24 mouse cellular contexts compared by ENCODE assay signal in genomic region chr15:51176466-51176865, GRCm38 (mm10).
DNase-seq lines count a peak whose midpoint lies in the region; ATAC-seq and TF ChIP-seq lines count a peak whose summit lies in the region.
"Had no signal": no experiment of that assay in that cellular context is flagged by ENCODE, and none has a peak within 500 bp of the region (broad histone marks: within the 10 kb centered on the region; RNA-seq: fewer than 3 reads in every experiment).

No protein-coding gene starts in this region.

- H3K9ac ChIP-seq in embryonic facial prominence, embryonic 14.5 days (ENCODE audit: low read depth, low read length), result no peak overlapping the region
- H3K9ac ChIP-seq in hindbrain, embryonic 14.5 days, result no peak overlapping the region
- H3K9ac ChIP-seq in hindbrain, embryonic 13.5 days, result no peak overlapping the region
- H3K9ac ChIP-seq: heart, embryonic 13.5 days; hindbrain, embryonic 12.5 days; limb, embryonic 13.5 days; liver, embryonic 12.5 days; midbrain, embryonic 12.5 days had no signal

- TF ChIP-seq POLR2A in kidney, adult 2 months (IDR thresholded peaks at IDR 0.05; ENCODE audit: low read depth, low read length), result no peak

- WGBS in embryonic facial prominence, embryonic 14.5 days, result 28% methylated on average over 2 of the region's 2 CpGs
- WGBS in embryonic facial prominence, embryonic 10.5 days, result 56% methylated on average over 2 of the region's 2 CpGs
- WGBS in hindbrain, embryonic 14.5 days, result 61% methylated on average over 2 of the region's 2 CpGs
- whole genome bisulfite sequencing in hindbrain, embryonic 13.5 days, result 68% methylated on average over 2 of the region's 2 CpGs
- 41% methylated on average over 2 of the region's 2 CpGs for WGBS in kidney, adult 2 months

- no peak for ATAC-seq in embryonic facial prominence, embryonic 14.5 days (ENCODE audit: low read depth)
- ATAC-seq in hindbrain, embryonic 14.5 days (ENCODE audit: low FRiP score), result 0 out of 2 replicates have a peak, but pooled peaks have one; percentile 27
- no peak for ATAC-seq in hindbrain, embryonic 13.5 days (ENCODE audit: low FRiP score)
- ATAC-seq: CD4-positive, CD25-positive, alpha-beta regulatory T cell, adult 4 months; inflammation-experienced regulatory T-cells, adult 6 months; liver, embryonic 12.5 days had no signal

- H3K36me3 ChIP-seq in embryonic facial prominence, embryonic 14.5 days (ENCODE audit: control insufficient read depth, insufficient read depth, low read length), result no peaks in the 10 kb centered on the region
- H3K36me3 ChIP-seq in embryonic facial prominence, embryonic 10.5 days (replicated peaks), result no peaks in the 10 kb centered on the region
- H3K36me3 ChIP-seq in hindbrain, embryonic 14.5 days (replicated peaks; ENCODE audit: control insufficient read depth, insufficient read depth), result no peaks in the 10 kb centered on the region
- H3K36me3 ChIP-seq in hindbrain, embryonic 13.5 days, result no peaks in the 10 kb centered on the region
- no peaks in the 10 kb centered on the region for H3K36me3 ChIP-seq in kidney, adult 2 months (ENCODE audit: control insufficient read depth, insufficient read depth, low read length)
- H3K36me3 ChIP-seq: forebrain, embryonic 10.5 days; heart, embryonic 13.5 days; hindbrain, embryonic 12.5 days; limb, embryonic 13.5 days; liver, embryonic 12.5 days; midbrain, embryonic 12.5 days had no signal

- DNase-seq in embryonic facial prominence, embryonic 14.5 days (ENCODE audit: low spot score), result peak; percentile 20
- DNase-seq in embryonic facial prominence, embryonic 10.5 days (ENCODE audit: low spot score), result no peak
- no peak for DNase-seq in hindbrain, embryonic 14.5 days (ENCODE audit: low spot score)
- DNase-seq in gastrocnemius, adult 18-20 months (ENCODE audit: low spot score), result peak; percentile 18
- peak; percentile 58 for DNase-seq in gastrocnemius, postnatal 25 days
- no peak for DNase-seq in kidney, adult 2 months
- DNase-seq: adrenal gland, adult 8-10 months; cerebellum, adult 18-20 months; heart, postnatal 14 days; kidney, adult 18-20 months; lung, adult 18-20 months; lung, postnatal 10 days; thymus, adult 2 months had no signal

- no peaks in the 10 kb centered on the region for H3K4me1 ChIP-seq in embryonic facial prominence, embryonic 14.5 days (ENCODE audit: control insufficient read depth, insufficient read depth, low read length)
- H3K4me1 ChIP-seq in embryonic facial prominence, embryonic 10.5 days, result no peaks in the 10 kb centered on the region
- H3K4me1 ChIP-seq in hindbrain, embryonic 14.5 days (replicated peaks; ENCODE audit: control insufficient read depth, insufficient read depth, low read length), result no peaks in the 10 kb centered on the region
- no peaks in the 10 kb centered on the region for H3K4me1 ChIP-seq in hindbrain, embryonic 13.5 days (replicated peaks)
- H3K4me1 ChIP-seq in kidney, adult 2 months (ENCODE audit: control insufficient read depth, insufficient read depth, low read length), result no peaks in the 10 kb centered on the region
- H3K4me1 ChIP-seq: forebrain, embryonic 10.5 days; heart, embryonic 13.5 days; hindbrain, embryonic 12.5 days; limb, embryonic 13.5 days; liver, embryonic 12.5 days; midbrain, embryonic 12.5 days had no signal

- H3K9me3 ChIP-seq in embryonic facial prominence, embryonic 14.5 days (ENCODE audit: control insufficient read depth, low read length), result no peaks in the 10 kb centered on the region
- no peaks in the 10 kb centered on the region for H3K9me3 ChIP-seq in embryonic facial prominence, embryonic 10.5 days
- no peaks in the 10 kb centered on the region for H3K9me3 ChIP-seq in hindbrain, embryonic 14.5 days (ENCODE audit: control insufficient read depth, low read length)
- H3K9me3 ChIP-seq in hindbrain, embryonic 13.5 days, result no peaks in the 10 kb centered on the region
- H3K9me3 ChIP-seq: forebrain, embryonic 10.5 days; heart, embryonic 13.5 days; hindbrain, embryonic 12.5 days; limb, embryonic 13.5 days; liver, embryonic 12.5 days; midbrain, embryonic 12.5 days had no signal

- no peak for TF ChIP-seq CTCF in kidney, adult 2 months (conservative IDR thresholded peaks at IDR 0.05; ENCODE audit: insufficient read depth, insufficient read length, low read depth, low read length)

- H3K27ac ChIP-seq in embryonic facial prominence, embryonic 14.5 days (replicated peaks; ENCODE audit: low read depth, low read length), result no peak overlapping the region
- H3K27ac ChIP-seq in embryonic facial prominence, embryonic 10.5 days (replicated peaks), result no peak overlapping the region
- no peak overlapping the region for H3K27ac ChIP-seq in hindbrain, embryonic 14.5 days
- H3K27ac ChIP-seq in hindbrain, embryonic 13.5 days, result no peak overlapping the region
- no peak overlapping the region for H3K27ac ChIP-seq in kidney, adult 2 months (ENCODE audit: insufficient read depth, low read depth, low read length)
- H3K27ac ChIP-seq: forebrain, embryonic 10.5 days; heart, embryonic 13.5 days; hindbrain, embryonic 12.5 days; kidney, postnatal 0 days; limb, embryonic 13.5 days; liver, embryonic 12.5 days; midbrain, embryonic 12.5 days; stomach, postnatal 0 days had no signal

- no peak overlapping the region for H3K4me3 ChIP-seq in embryonic facial prominence, embryonic 14.5 days (ENCODE audit: low read depth, low read length)
- no peak overlapping the region for H3K4me3 ChIP-seq in embryonic facial prominence, embryonic 10.5 days
- no peak overlapping the region for H3K4me3 ChIP-seq in hindbrain, embryonic 14.5 days (replicated peaks; ENCODE audit: low read length)
- H3K4me3 ChIP-seq in hindbrain, embryonic 13.5 days, result no peak overlapping the region
- no peak overlapping the region for H3K4me3 ChIP-seq in kidney, adult 2 months (ENCODE audit: insufficient read depth, low read depth, low read length)
- H3K4me3 ChIP-seq: forebrain, embryonic 10.5 days; heart, embryonic 13.5 days; hindbrain, embryonic 12.5 days; limb, embryonic 13.5 days; liver, embryonic 12.5 days; midbrain, embryonic 12.5 days had no signal

- no peaks in the 10 kb centered on the region for H3K27me3 ChIP-seq in embryonic facial prominence, embryonic 14.5 days (replicated peaks; ENCODE audit: control insufficient read depth, insufficient read depth, low read length)
- H3K27me3 ChIP-seq in embryonic facial prominence, embryonic 10.5 days (replicated peaks; ENCODE audit: low read depth, poor library complexity, severe bottlenecking), result no peaks in the 10 kb centered on the region
- H3K27me3 ChIP-seq in hindbrain, embryonic 14.5 days (ENCODE audit: control insufficient read depth, insufficient read depth, low read length), result no peaks in the 10 kb centered on the region
- H3K27me3 ChIP-seq in hindbrain, embryonic 13.5 days, result no peaks in the 10 kb centered on the region
- no peaks in the 10 kb centered on the region for H3K27me3 ChIP-seq in kidney, adult 2 months (replicated peaks; ENCODE audit: control insufficient read depth, insufficient read depth, low read length)
- H3K27me3 ChIP-seq: heart, embryonic 13.5 days; hindbrain, embryonic 12.5 days; limb, embryonic 13.5 days; liver, embryonic 12.5 days; midbrain, embryonic 12.5 days had no signal

- H3K4me2 ChIP-seq in embryonic facial prominence, embryonic 14.5 days (ENCODE audit: low read depth, low read length), result no peak overlapping the region
- H3K4me2 ChIP-seq in hindbrain, embryonic 14.5 days (replicated peaks), result no peak overlapping the region
- no peak overlapping the region for H3K4me2 ChIP-seq in hindbrain, embryonic 13.5 days
- H3K4me2 ChIP-seq: heart, embryonic 13.5 days; hindbrain, embryonic 12.5 days; limb, embryonic 13.5 days; liver, embryonic 12.5 days; midbrain, embryonic 12.5 days had no signal

Comparison
In these comparisons a context has a peak if more than half of its experiments do, and no peak if none do; other contexts are left out.
1. DNase-seq: peak in embryonic facial prominence, embryonic 14.5 days (single experiment), gastrocnemius, adult 18-20 months (single experiment) and gastrocnemius, postnatal 25 days (single experiment); none in embryonic facial prominence, embryonic 10.5 days (single experiment), hindbrain, embryonic 14.5 days (single experiment) and kidney, adult 2 months (single experiment).